8 mouse cellular contexts compared by ENCODE assay signal in the genomic region with DNA sequence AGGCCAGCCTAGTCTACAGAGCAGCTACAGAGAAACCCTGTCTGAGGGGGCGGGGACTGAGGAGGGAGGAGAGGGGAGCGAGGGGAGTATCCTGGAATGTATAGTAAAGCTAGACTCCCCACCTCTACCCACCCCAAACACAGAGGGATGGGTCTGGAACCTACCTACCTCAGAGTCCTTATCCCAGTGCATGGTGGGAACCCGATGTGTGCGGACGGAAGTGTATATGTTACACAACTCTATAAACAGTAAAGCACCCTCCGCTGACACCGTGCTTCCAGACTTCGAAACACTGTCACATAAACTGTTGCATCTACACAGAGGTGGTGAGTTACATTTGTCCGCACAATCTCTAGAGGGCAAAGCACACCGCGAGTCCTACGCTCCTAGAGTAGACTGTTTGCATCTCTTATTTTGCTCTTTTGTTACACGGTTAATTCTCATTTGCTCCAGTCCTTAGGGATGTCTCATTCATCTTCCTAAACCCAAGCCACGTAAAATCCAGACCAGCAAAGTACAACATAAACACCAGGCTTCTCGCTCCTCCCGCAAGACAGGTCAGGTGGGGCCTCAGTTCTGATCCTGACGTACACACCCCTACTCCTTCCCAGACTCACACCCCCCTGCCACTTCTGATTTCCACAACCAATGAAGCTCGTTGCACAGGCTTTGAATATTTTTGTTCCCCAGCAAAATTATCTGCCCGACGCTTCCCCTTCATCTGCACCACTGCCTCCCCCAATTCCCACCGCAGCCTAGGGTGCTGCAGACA. TPM values are rescaled to one million over a fixed set of nuclear protein-coding genes. Genes with fewer than 3 reads are reported as not detected.
DNase-seq lines count a peak whose midpoint lies in the region; ATAC-seq and TF ChIP-seq lines count a peak whose summit lies in the region.

No protein-coding gene starts in this region.

- peak; percentile 72 for ATAC-seq in liver, embryonic 12.5 days

- peaks cover 18% of the 10 kb centered on the region for H3K4me1 ChIP-seq in hindbrain, embryonic 10.5 days (replicated peaks)
- H3K4me1 ChIP-seq in liver, embryonic 12.5 days: peaks cover 10% of the 10 kb centered on the region

- H3K4me2 ChIP-seq in liver, embryonic 12.5 days: peak overlapping the region; percentile 97
- peak overlapping the region; percentile 87 for H3K4me2 ChIP-seq in myocyte (ENCODE audit: low read depth)

- no peaks in the 10 kb centered on the region for H3K36me3 ChIP-seq in hindbrain, embryonic 10.5 days
- H3K36me3 ChIP-seq in liver, embryonic 12.5 days: no peaks in the 10 kb centered on the region
- no peaks in the 10 kb centered on the region for H3K36me3 ChIP-seq in myocyte (ENCODE audit: control insufficient read depth, insufficient read depth)

- peak overlapping the region; percentile 22 for H3ac ChIP-seq in myocyte (ENCODE audit: control insufficient read depth, insufficient read length)

- no peaks in the 10 kb centered on the region for H3K9me3 ChIP-seq in hindbrain, embryonic 10.5 days
- no peaks in the 10 kb centered on the region for H3K9me3 ChIP-seq in liver, embryonic 12.5 days (replicated peaks)

- no peak for TF ChIP-seq POLR2A in myocyte (IDR thresholded peaks at IDR 0.05; ENCODE audit: insufficient read length, low read depth)

- H3K27me3 ChIP-seq in hindbrain, embryonic 10.5 days (ENCODE audit: insufficient read depth, poor library complexity, severe bottlenecking): no peaks in the 10 kb centered on the region
- no peaks in the 10 kb centered on the region for H3K27me3 ChIP-seq in liver, embryonic 12.5 days (replicated peaks)
- H3K27me3 ChIP-seq in myocyte (ENCODE audit: control insufficient read depth, insufficient read depth, insufficient read length): no peaks in the 10 kb centered on the region

- H3K4me3 ChIP-seq in hindbrain, embryonic 10.5 days: peak overlapping the region; percentile 86
- peak overlapping the region; percentile 76 for H3K4me3 ChIP-seq in liver, embryonic 12.5 days
- peak overlapping the region; percentile 56 for H3K4me3 ChIP-seq in myocyte

- under 1% methylated on average over 21 of the region's 21 CpGs for WGBS in hindbrain, embryonic 10.5 days
- under 1% methylated on average over 21 of the region's 21 CpGs for WGBS in liver, embryonic 12.5 days (ENCODE audit: insufficient replicate concordance)

- peak overlapping the region; percentile 81 for H3K9ac ChIP-seq in liver, embryonic 12.5 days

- peak; percentile 24 for DNase-seq in adrenal gland, postnatal 14 days
- DNase-seq in adrenal gland, adult 8-10 months: no peak
- DNase-seq in Muller cell, postnatal 12 days (ENCODE audit: inconsistent ontology term): peak; percentile 44
- DNase-seq in embryo, embryonic 11.5 days (ENCODE audit: low read depth, low spot score): peak; percentile 24
- peak; percentile 21 for DNase-seq in hindbrain, embryonic 10.5 days (ENCODE audit: low spot score)
- DNase-seq in gastrocnemius, adult 8-10 months (ENCODE audit: low spot score in 2 of 2): no peak

- H3K27ac ChIP-seq in hindbrain, embryonic 10.5 days: peak overlapping the region; percentile 83
- peak overlapping the region; percentile 80 for H3K27ac ChIP-seq in liver, embryonic 12.5 days

- no peaks in the 10 kb centered on the region for H3K79me2 ChIP-seq in myocyte (ENCODE audit: control insufficient read depth, insufficient read depth)

TF ChIP-seq in myocyte, 11 proteins besides CTCF, POLR2A, EP300 and RAD21:
- TF ChIP-seq MYOG (IDR thresholded peaks at IDR 0.05; ENCODE audit: control insufficient read depth in 1 of 3, insufficient read depth in 1 of 3, insufficient read length in 2 of 3, low read depth in 2 of 3) (no peak), CEBPB (IDR thresholded peaks at IDR 0.05; ENCODE audit: insufficient read depth, poor library complexity, severe bottlenecking) (no peak), POLR2AphosphoS2 (IDR thresholded peaks at IDR 0.05; ENCODE audit: insufficient read length, low read depth) (no peak), TCF3 (IDR thresholded peaks at IDR 0.05; ENCODE audit: insufficient read length, low read depth) (no peak), E2F4 (IDR thresholded peaks at IDR 0.05; ENCODE audit: insufficient read depth) (no peak), USF1 (IDR thresholded peaks at IDR 0.05; ENCODE audit: low read depth) (no peak), MAX (IDR thresholded peaks at IDR 0.05; ENCODE audit: low read depth) (no peak)

RNA-seq across cellular contexts. Expression of a gene that starts 0.7 kb away (rescaled TPM):
- total RNA-seq in adrenal gland, postnatal 14 days (2021): 6.5 and 7.3 TPM in 2 replicates
- 10 to 100 TPM in 3 of 4 experiments, 1 to 10 TPM in 1; 6.9 to 17.0 (median 12.2) TPM for total RNA-seq in adrenal gland, adult 8-10 months (2022)
- polyA plus RNA-seq in hindbrain, embryonic 10.5 days (2016; fragmentation: Nextera tagmentation; extraction: Ambion mirVana): 17.8 and 18.0 TPM in 2 replicates
- 9.5 and 9.7 TPM in 2 replicates for polyA plus RNA-seq in liver, embryonic 12.5 days (2016; fragmentation: Nextera tagmentation; extraction: Ambion mirVana)
- 22.7 TPM for polyA plus RNA-seq in myocyte (2012; fragmentation: generic; extraction: Trizol)
- total RNA-seq in gastrocnemius, adult 8-10 months (2022): 1 to 10 TPM; 5.3 to 7.3 (median 6.5) TPM

RNA-seq across cellular contexts. Expression of a gene that starts 28.9 kb away (rescaled TPM):
- total RNA-seq in adrenal gland, postnatal 14 days (2021): 57.2 and 67.9 TPM in 2 replicates
- total RNA-seq in adrenal gland, adult 8-10 months (2022): 10 to 100 TPM; 34.7 to 47.0 (median 41.0) TPM
- polyA plus RNA-seq in hindbrain, embryonic 10.5 days (2016; fragmentation: Nextera tagmentation; extraction: Ambion mirVana): 18.2 and 22.0 TPM in 2 replicates
- 13.2 and 17.7 TPM in 2 replicates for polyA plus RNA-seq in liver, embryonic 12.5 days (2016; fragmentation: Nextera tagmentation; extraction: Ambion mirVana)
- polyA plus RNA-seq in myocyte (2012; fragmentation: generic; extraction: Trizol): 14.2 TPM
- 10 to 100 TPM; 43.9 to 55.9 (median 46.5) TPM for total RNA-seq in gastrocnemius, adult 8-10 months (2022)

RNA-seq across cellular contexts. Expression of a gene that starts 29.0 kb away (rescaled TPM):
- total RNA-seq in adrenal gland, postnatal 14 days (2021): 40.4 and 49.6 TPM in 2 replicates
- 10 to 100 TPM; 18.4 to 30.6 (median 23.5) TPM for total RNA-seq in adrenal gland, adult 8-10 months (2022)
- 21.4 and 21.6 TPM in 2 replicates for polyA plus RNA-seq in hindbrain, embryonic 10.5 days (2016; fragmentation: Nextera tagmentation; extraction: Ambion mirVana)
- polyA plus RNA-seq in liver, embryonic 12.5 days (2016; fragmentation: Nextera tagmentation; extraction: Ambion mirVana): 17.8 and 18.7 TPM in 2 replicates
- 14.0 TPM for polyA plus RNA-seq in myocyte (2012; fragmentation: generic; extraction: Trizol)
- 10 to 100 TPM; 29.5 to 38.6 (median 33.9) TPM for total RNA-seq in gastrocnemius, adult 8-10 months (2022)

Comparison
In these comparisons a context has a peak if more than half of its experiments do, and no peak if none do; other contexts are left out.
1. DNase-seq: peak in adrenal gland, postnatal 14 days (single experiment), Muller cell, postnatal 12 days (single experiment), embryo, embryonic 11.5 days (single experiment) and hindbrain, embryonic 10.5 days (single experiment); none in adrenal gland, adult 8-10 months (single experiment) and gastrocnemius, adult 8-10 months (0 of 2).
2. Peak in every context shown above with its lines, with median percentiles within 50 percentile points of each other: H3K4me3 ChIP-seq.